9 mouse cellular contexts compared by ENCODE assay signal in the genomic region with DNA sequence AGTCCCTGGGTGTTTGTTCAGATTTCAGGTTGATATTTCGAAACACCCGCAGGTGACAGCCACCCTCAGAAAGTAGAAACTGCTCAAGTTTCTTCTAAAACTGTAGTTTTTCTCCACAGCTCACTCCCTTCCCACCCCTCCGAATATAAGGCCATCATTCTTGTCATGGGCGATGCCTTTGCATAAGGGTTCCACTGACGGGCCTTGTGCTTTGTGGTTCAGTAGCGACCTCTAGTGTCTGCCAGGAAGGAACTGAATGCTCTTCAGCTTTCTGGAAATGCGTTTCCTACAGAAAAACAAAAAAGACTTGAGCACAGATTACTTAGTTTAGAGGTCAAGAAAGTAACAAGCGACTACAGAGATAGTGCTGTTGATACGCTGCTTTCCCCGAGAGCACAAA.
DNase-seq lines count a peak whose midpoint lies in the region; ATAC-seq and TF ChIP-seq lines count a peak whose summit lies in the region.
"Had no signal": no experiment of that assay in that cellular context is flagged by ENCODE, and none has a peak within 500 bp of the region (broad histone marks: within the 10 kb centered on the region; RNA-seq: fewer than 3 reads in every experiment).

No protein-coding gene starts in this region.

- no peak for ATAC-seq in liver, embryonic 12.5 days
- ATAC-seq in neural tube, embryonic 15.5 days (ENCODE audit: low FRiP score), result peak; percentile 50; the same call in 1 of the 2 replicates
- no peak for ATAC-seq in cerebellum, adult (ENCODE audit: insufficient number of reproducible peaks, low FRiP score, low TSS enrichment)

- DNase-seq in adrenal gland, postnatal 10 days, result peak; percentile 39
- DNase-seq in adrenal gland, postnatal 4 days (ENCODE audit: low spot score in 2 of 2), result no peak
- DNase-seq in liver, result peak; percentile 9
- peak; percentile 39 to 60 for DNase-seq in kidney, postnatal 36 days

- 29% methylated on average over 10 of the region's 10 CpGs for WGBS in liver, embryonic 12.5 days (ENCODE audit: insufficient replicate concordance)
- 35% methylated on average over 10 of the region's 10 CpGs for WGBS in bone marrow, adult 2 months
- WGBS in neural tube, embryonic 15.5 days, result 43% methylated on average over 10 of the region's 10 CpGs

- H3K4me2 ChIP-seq in liver, embryonic 12.5 days, result no peak overlapping the region
- H3K4me2 ChIP-seq in neural tube, embryonic 15.5 days, result no peak overlapping the region
- H3K4me2 ChIP-seq: heart, embryonic 13.5 days had no signal

- H3K9me3 ChIP-seq in liver, embryonic 12.5 days (replicated peaks), result no peaks in the 10 kb centered on the region
- H3K9me3 ChIP-seq in neural tube, embryonic 15.5 days (replicated peaks), result no peaks in the 10 kb centered on the region
- H3K9me3 ChIP-seq: heart, embryonic 13.5 days had no signal

- no peak overlapping the region for H3K4me3 ChIP-seq in liver, embryonic 12.5 days
- H3K4me3 ChIP-seq in bone marrow, adult 2 months (replicated peaks; ENCODE audit: control insufficient read depth, low read depth, low read length), result no peak overlapping the region
- no peak overlapping the region for H3K4me3 ChIP-seq in neural tube, embryonic 15.5 days (replicated peaks)
- H3K4me3 ChIP-seq: heart, embryonic 13.5 days had no signal

- H3K27me3 ChIP-seq in liver, embryonic 12.5 days (replicated peaks), result no peaks in the 10 kb centered on the region
- no peaks in the 10 kb centered on the region for H3K27me3 ChIP-seq in neural tube, embryonic 15.5 days (replicated peaks)
- H3K27me3 ChIP-seq: heart, embryonic 13.5 days had no signal

- no peak for TF ChIP-seq POLR2A in bone marrow, adult 2 months (IDR thresholded peaks at IDR 0.05; ENCODE audit: borderline replicate concordance, control insufficient read depth, low read depth, low read length)

- no peak overlapping the region for H3K9ac ChIP-seq in liver, embryonic 12.5 days
- no peak overlapping the region for H3K9ac ChIP-seq in neural tube, embryonic 15.5 days (replicated peaks)
- H3K9ac ChIP-seq: heart, embryonic 13.5 days had no signal

- H3K4me1 ChIP-seq in liver, embryonic 12.5 days, result no peaks in the 10 kb centered on the region
- H3K4me1 ChIP-seq in bone marrow, adult 2 months (ENCODE audit: control insufficient read depth, insufficient read depth, low read length), result no peaks in the 10 kb centered on the region
- H3K4me1 ChIP-seq in neural tube, embryonic 15.5 days, result no peaks in the 10 kb centered on the region
- H3K4me1 ChIP-seq: heart, embryonic 13.5 days had no signal

- H3K27ac ChIP-seq in liver, embryonic 12.5 days, result no peak overlapping the region
- no peak overlapping the region for H3K27ac ChIP-seq in bone marrow, adult 2 months (ENCODE audit: control insufficient read depth, insufficient read depth, low read depth, low read length, poor library complexity)
- H3K27ac ChIP-seq in neural tube, embryonic 15.5 days (replicated peaks), result no peak overlapping the region
- H3K27ac ChIP-seq: heart, embryonic 13.5 days had no signal

- H3K36me3 ChIP-seq in liver, embryonic 12.5 days, result no peaks in the 10 kb centered on the region
- H3K36me3 ChIP-seq in neural tube, embryonic 15.5 days, result no peaks in the 10 kb centered on the region
- H3K36me3 ChIP-seq: heart, embryonic 13.5 days had no signal

- peak; percentile 70 for TF ChIP-seq CTCF in bone marrow, adult 2 months (IDR thresholded peaks at IDR 0.05; ENCODE audit: control insufficient read depth, insufficient read depth, low read length)

Comparison
In these comparisons a context has a peak if more than half of its experiments do, and no peak if none do; other contexts are left out.
1. DNase-seq: peak in adrenal gland, postnatal 10 days (single experiment), liver (single experiment) and kidney, postnatal 36 days (2 of 2); none in adrenal gland, postnatal 4 days (0 of 2).